Comparison of ENCODE assay signal across 8 mouse cellular contexts in the genomic region with DNA sequence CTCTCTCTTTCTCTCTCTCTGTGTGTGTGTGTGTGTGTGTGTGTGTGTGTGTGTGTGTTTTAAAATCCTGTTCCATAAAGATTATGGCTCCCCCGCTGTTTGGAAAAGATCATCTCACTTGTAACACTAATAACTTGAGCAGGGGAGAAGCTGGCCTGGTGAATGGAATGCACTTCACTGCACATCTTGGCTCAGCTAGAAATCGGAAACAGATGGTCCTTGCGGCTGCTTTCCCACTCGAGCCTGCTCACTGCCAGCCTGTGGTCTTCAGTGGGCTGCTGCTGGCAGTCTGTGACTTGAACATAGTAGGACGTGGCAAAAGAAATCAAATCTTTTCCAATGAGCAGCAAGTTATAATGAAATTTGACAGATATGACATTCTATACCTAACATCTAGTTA.
DNase-seq lines count a peak whose midpoint lies in the region; ATAC-seq and TF ChIP-seq lines count a peak whose summit lies in the region.
"Had no signal": no experiment of that assay in that cellular context is flagged by ENCODE, and none has a peak within 500 bp of the region (broad histone marks: within the 10 kb centered on the region; RNA-seq: fewer than 3 reads in every experiment).

No protein-coding gene starts in this region.

- H3K36me3 ChIP-seq in embryonic facial prominence, embryonic 13.5 days = no peaks in the 10 kb centered on the region
- no peaks in the 10 kb centered on the region for H3K36me3 ChIP-seq in hindbrain, embryonic 16.5 days (ENCODE audit: control insufficient read depth, insufficient read depth, low read length)
- no peaks in the 10 kb centered on the region for H3K36me3 ChIP-seq in neural tube, embryonic 13.5 days
- no peaks in the 10 kb centered on the region for H3K36me3 ChIP-seq in lung, postnatal 0 days (ENCODE audit: insufficient read depth, low read length)
- H3K36me3 ChIP-seq: neural tube, embryonic 12.5 days had no signal

- no peak overlapping the region for H3K4me3 ChIP-seq in embryonic facial prominence, embryonic 13.5 days
- no peak overlapping the region for H3K4me3 ChIP-seq in hindbrain, embryonic 16.5 days (ENCODE audit: low read length)
- no peak overlapping the region for H3K4me3 ChIP-seq in neural tube, embryonic 13.5 days
- H3K4me3 ChIP-seq in lung, postnatal 0 days (ENCODE audit: low read depth, low read length) = no peak overlapping the region
- H3K4me3 ChIP-seq: neural tube, embryonic 12.5 days had no signal

- TF ChIP-seq EP300 in lung, postnatal 0 days (IDR thresholded peaks at IDR 0.05) = no peak

- WGBS in embryonic facial prominence, embryonic 13.5 days = 8% methylated on average over 5 of the region's 5 CpGs
- WGBS in hindbrain, embryonic 16.5 days = 23% methylated on average over 5 of the region's 5 CpGs
- WGBS in neural tube, embryonic 13.5 days = 42% methylated on average over 5 of the region's 5 CpGs
- 16% methylated on average over 5 of the region's 5 CpGs for WGBS in lung, postnatal 0 days

- DNase-seq in cerebellum, postnatal 25 days = peak; percentile 76 to 78
- no peak for DNase-seq in lung, postnatal 0 days (ENCODE audit: low spot score)
- DNase-seq in adrenal gland, postnatal 4 days (ENCODE audit: low spot score in 2 of 2) = no peak

- no peaks in the 10 kb centered on the region for H3K9me3 ChIP-seq in embryonic facial prominence, embryonic 13.5 days
- H3K9me3 ChIP-seq in hindbrain, embryonic 16.5 days (ENCODE audit: control insufficient read depth, low read length) = no peaks in the 10 kb centered on the region
- H3K9me3 ChIP-seq in neural tube, embryonic 13.5 days = no peaks in the 10 kb centered on the region
- H3K9me3 ChIP-seq in lung, postnatal 0 days (ENCODE audit: low read length) = no peaks in the 10 kb centered on the region
- H3K9me3 ChIP-seq: neural tube, embryonic 12.5 days had no signal

- no peak for TF ChIP-seq CTCF in lung, postnatal 0 days (IDR thresholded peaks at IDR 0.05)

- H3K27me3 ChIP-seq in embryonic facial prominence, embryonic 13.5 days = peaks cover 2% of the 10 kb centered on the region; the same call in 1 of the 2 replicates
- H3K27me3 ChIP-seq in hindbrain, embryonic 16.5 days (replicated peaks; ENCODE audit: control insufficient read depth, insufficient read depth, low read length) = no peaks in the 10 kb centered on the region
- no peaks in the 10 kb centered on the region for H3K27me3 ChIP-seq in neural tube, embryonic 13.5 days
- no peaks in the 10 kb centered on the region for H3K27me3 ChIP-seq in lung, postnatal 0 days (replicated peaks; ENCODE audit: insufficient read depth, low read length)
- H3K27me3 ChIP-seq: neural tube, embryonic 12.5 days had no signal

- peak; percentile 74; the same call in 1 of the 2 replicates for ATAC-seq in embryonic facial prominence, embryonic 13.5 days (ENCODE audit: insufficient number of reproducible peaks, insufficient read depth, low FRiP score, low TSS enrichment, low read depth)
- ATAC-seq in hindbrain, embryonic 16.5 days = peak; percentile 93
- ATAC-seq in neural tube, embryonic 13.5 days (ENCODE audit: low read depth) = peak; percentile 67; the same call in 1 of the 2 replicates
- no peak for ATAC-seq in lung, postnatal 0 days
- ATAC-seq in monocyte, adult 5-6 weeks (replicated peaks; ENCODE audit: insufficient number of reproducible peaks, low FRiP score, low TSS enrichment, poor library complexity, severe bottlenecking) = no peak

- H3K4me2 ChIP-seq in embryonic facial prominence, embryonic 13.5 days = peak overlapping the region; percentile 41
- no peak overlapping the region for H3K4me2 ChIP-seq in hindbrain, embryonic 16.5 days (ENCODE audit: low read length)
- H3K4me2 ChIP-seq in neural tube, embryonic 13.5 days = no peak overlapping the region
- H3K4me2 ChIP-seq in lung, postnatal 0 days (replicated peaks; ENCODE audit: low read depth, low read length) = no peak overlapping the region
- H3K4me2 ChIP-seq: neural tube, embryonic 12.5 days had no signal

- peak overlapping the region; percentile 57; the same call in 1 of the 2 replicates for H3K27ac ChIP-seq in embryonic facial prominence, embryonic 13.5 days
- H3K27ac ChIP-seq in hindbrain, embryonic 16.5 days (ENCODE audit: low read depth, low read length) = no peak overlapping the region
- no peak overlapping the region for H3K27ac ChIP-seq in neural tube, embryonic 13.5 days (replicated peaks)
- no peak overlapping the region for H3K27ac ChIP-seq in lung, postnatal 0 days (ENCODE audit: low read length)
- H3K27ac ChIP-seq: neural tube, embryonic 12.5 days had no signal

- peaks cover 46% of the 10 kb centered on the region for H3K4me1 ChIP-seq in embryonic facial prominence, embryonic 13.5 days
- no peaks in the 10 kb centered on the region; the same call in 1 of the 2 replicates for H3K4me1 ChIP-seq in hindbrain, embryonic 16.5 days (ENCODE audit: control insufficient read depth, insufficient read depth, low read depth, low read length)
- peaks cover 29% of the 10 kb centered on the region for H3K4me1 ChIP-seq in neural tube, embryonic 13.5 days (replicated peaks)
- H3K4me1 ChIP-seq in lung, postnatal 0 days (ENCODE audit: insufficient read depth, low read depth, low read length) = no peaks in the 10 kb centered on the region
- H3K4me1 ChIP-seq: neural tube, embryonic 12.5 days had no signal

- no peak overlapping the region for H3K9ac ChIP-seq in embryonic facial prominence, embryonic 13.5 days
- no peak overlapping the region for H3K9ac ChIP-seq in hindbrain, embryonic 16.5 days (ENCODE audit: low read depth, low read length)
- no peak overlapping the region for H3K9ac ChIP-seq in neural tube, embryonic 13.5 days
- H3K9ac ChIP-seq in lung, postnatal 0 days (replicated peaks; ENCODE audit: low read depth) = no peak overlapping the region
- H3K9ac ChIP-seq: neural tube, embryonic 12.5 days had no signal

Comparison
In these comparisons a context has a peak if more than half of its experiments do, and no peak if none do; other contexts are left out.
1. DNase-seq: peak in cerebellum, postnatal 25 days (2 of 2); none in lung, postnatal 0 days (single experiment) and adrenal gland, postnatal 4 days (0 of 2).
2. ATAC-seq: peak in embryonic facial prominence, embryonic 13.5 days (single experiment), hindbrain, embryonic 16.5 days (single experiment) and neural tube, embryonic 13.5 days (single experiment); none in lung, postnatal 0 days (single experiment) and monocyte, adult 5-6 weeks (single experiment).